Mouse (Mus musculus) spleen, adult 2 months (tissue): Measurements from ENCODE around the gene Shroom3.

Experiments used
- CTCF ChIP-seq: fragments of 200-500 bp; IDR thresholded peaks from 2 replicates; pipeline ENCODE4 v1.5.1; 2011; ENCODE audit warnings: mild to moderate bottlenecking, inconsistent platforms; ENCODE audit not compliant: insufficient read depth, insufficient read length, insufficient replicate concordance; ENCODE audit errors: extremely low read depth
- POLR2A ChIP-seq: fragments of 200-500 bp; IDR thresholded peaks from 2 replicates; pipeline ENCODE4 v1.6.1; 2011; ENCODE audit warnings: low read depth, low read length, inconsistent platforms

GRCm38 (mm10) chr5:92842417-92842816 lies 159.2 kb downstream of the Shroom3 start:
- TF ChIP-seq CTCF (no peak), POLR2A (no peak)
